Comparison of ENCODE assay signal across 40 mouse cellular contexts in the genomic region with DNA sequence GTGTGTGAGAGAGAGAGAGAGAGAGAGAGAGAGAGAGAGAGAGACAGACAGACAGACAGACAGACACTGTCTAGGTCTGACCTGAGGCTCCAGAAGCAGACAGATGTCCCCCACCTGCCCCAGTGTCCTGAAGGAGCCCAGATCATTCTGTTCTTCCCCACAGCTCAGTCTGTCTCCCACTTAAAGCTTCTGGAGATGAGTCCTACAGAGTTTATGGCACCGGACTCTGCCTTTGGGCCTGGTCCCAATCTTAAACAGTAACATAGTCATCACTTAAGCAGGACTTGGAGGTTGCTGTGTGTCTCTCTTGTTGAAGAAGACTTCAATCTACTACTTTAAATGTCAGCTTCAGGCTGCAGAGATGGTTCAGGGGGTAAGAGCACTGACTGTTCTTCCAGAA. TPM values are rescaled to one million over a fixed set of nuclear protein-coding genes. Genes with fewer than 3 reads are reported as not detected.
"Had no signal": no experiment of that assay in that cellular context is flagged by ENCODE, and none has a peak within 500 bp of the region (broad histone marks: within the 10 kb centered on the region; RNA-seq: fewer than 3 reads in every experiment).

No protein-coding gene starts in this region.

- H3K27me3 ChIP-seq: heart, embryonic 12.5 days; heart, embryonic 13.5 days; heart, embryonic 15.5 days; hindbrain, embryonic 12.5 days; hindbrain, embryonic 13.5 days; hindbrain, embryonic 15.5 days; intestine, embryonic 15.5 days; kidney, embryonic 15.5 days had no signal

- H3K4me1 ChIP-seq: heart, embryonic 12.5 days; heart, embryonic 13.5 days; heart, embryonic 15.5 days; hindbrain, embryonic 10.5 days; hindbrain, embryonic 12.5 days; hindbrain, embryonic 13.5 days; hindbrain, embryonic 15.5 days; intestine, embryonic 15.5 days; kidney, embryonic 15.5 days had no signal

- H3K9me3 ChIP-seq: heart, embryonic 12.5 days; heart, embryonic 13.5 days; heart, embryonic 15.5 days; hindbrain, embryonic 10.5 days; hindbrain, embryonic 12.5 days; hindbrain, embryonic 13.5 days; hindbrain, embryonic 15.5 days; intestine, embryonic 15.5 days; kidney, embryonic 15.5 days had no signal

- H3K4me3 ChIP-seq: heart, embryonic 12.5 days; heart, embryonic 13.5 days; heart, embryonic 15.5 days; hindbrain, embryonic 10.5 days; hindbrain, embryonic 12.5 days; hindbrain, embryonic 13.5 days; hindbrain, embryonic 15.5 days; intestine, embryonic 15.5 days; kidney, embryonic 15.5 days; left cerebral cortex, adult 2 months had no signal

- H3K36me3 ChIP-seq: hindbrain, embryonic 10.5 days; hindbrain, embryonic 12.5 days; hindbrain, embryonic 15.5 days; intestine, embryonic 15.5 days had no signal

- DNase-seq: layer of hippocampus, adult 9-11 months had no signal

- H3K27ac ChIP-seq: heart, embryonic 13.5 days; heart, embryonic 15.5 days; hindbrain, embryonic 10.5 days; hindbrain, embryonic 12.5 days; hindbrain, embryonic 13.5 days; hindbrain, embryonic 14.5 days; hindbrain, embryonic 15.5 days; hindbrain, postnatal 0 days; intestine, embryonic 15.5 days; kidney, embryonic 15.5 days; kidney, postnatal 0 days; left cerebral cortex, adult 2 months had no signal

RNA-seq across cellular contexts. Expression of a gene that starts 38.3 kb away (rescaled TPM):
- total RNA-seq: heart, postnatal 10 days; heart, postnatal 14 days; heart, postnatal 25 days; heart, postnatal 4 days; hematopoietic stem cell, adult 5-6 weeks; hindbrain, postnatal 0 days; layer of hippocampus, adult 18-20 months; layer of hippocampus, adult 8-10 months; layer of hippocampus, postnatal 10 days; layer of hippocampus, postnatal 25 days; layer of hippocampus, postnatal 36 days; left cerebral cortex, adult 18-20 months; left cerebral cortex, adult 2 months; left cerebral cortex, adult 8-10 months had no signal
- polyA plus RNA-seq: heart, embryonic 11.5 days; heart, embryonic 12.5 days; heart, embryonic 13.5 days; heart, embryonic 14.5 days; heart, embryonic 15.5 days; heart, embryonic 16.5 days; heart, postnatal 0 days; hindbrain, embryonic 10.5 days; hindbrain, embryonic 11.5 days; hindbrain, embryonic 12.5 days; hindbrain, embryonic 13.5 days; hindbrain, embryonic 14.5 days; hindbrain, embryonic 15.5 days; hindbrain, embryonic 16.5 days; hindbrain, postnatal 0 days; inflammation-experienced regulatory T-cells, adult 6 months; intestine, embryonic 14.5 days; intestine, embryonic 15.5 days; intestine, embryonic 16.5 days; intestine, postnatal 0 days; kidney, adult 2 months; kidney, embryonic 14.5 days; kidney, embryonic 15.5 days; kidney, embryonic 16.5 days; kidney, postnatal 0 days; large intestine, adult 2 months had no signal

RNA-seq across cellular contexts. Expression of a gene that starts 48.0 kb away (rescaled TPM):
- total RNA-seq: hematopoietic stem cell, adult 5-6 weeks; layer of hippocampus, postnatal 36 days; left cerebral cortex, adult 8-10 months had no signal
